Mouse (Mus musculus): ENCODE data around the gene Fcgrt. TPM values are rescaled to one million over a fixed set of nuclear protein-coding genes. Genes with fewer than 3 reads are reported as not detected.
A peak's percentile ranks its signal among the peaks of the same experiment; 100 is the strongest.
"Not testable (repeated sequence)": the region's sequence is repeated elsewhere in the genome, so short reads cannot be mapped to it uniquely, and the experiment has no call there.

Gene Fcgrt
- polyA plus RNA-seq, 1 experiment from 2014 or later: 33.9 TPM

- Histone ChIP-seq H3K9me3 (no peaks in the 10 kb centered on the region), H3K27me3 (no peaks in the 10 kb centered on the region), H3K4me1 (replicated peaks) (peaks cover 40% of the 10 kb centered on the region), H3K4me3 (no peak overlapping the region), H3K9ac (peak overlapping the region; percentile 28; the same call in 1 of the 2 replicates), H3K36me3 (peaks cover 59% of the 10 kb centered on the region), H3K27ac (replicated peaks) (0 out of 2 replicates have a peak overlapping the region, but pooled peaks have one; percentile 24), H3K4me2 (no peak overlapping the region)
- no peak for ATAC-seq (ENCODE audit: low FRiP score, low read depth)
- WGBS: 75% methylated on average over 8 of the region's 8 CpGs
Measured at GRCm38 (mm10) chr7:45121404-45121803, 17.8 kb upstream of the Fcgrt start.

GRCm38 (mm10) chr7:45119780-45120709 lies 16.4 kb upstream of the Fcgrt start:
- no peak for ATAC-seq (ENCODE audit: low FRiP score, low read depth)
- peaks cover 45% of the 10 kb centered on the region for H3K36me3 ChIP-seq
- WGBS: 80% methylated on average over 5 of the region's 5 CpGs
- H3K27me3 ChIP-seq: no peaks in the 10 kb centered on the region
- no peak overlapping the region for H3K4me3 ChIP-seq
- no peaks in the 10 kb centered on the region for H3K9me3 ChIP-seq
- no peak overlapping the region for H3K9ac ChIP-seq
- H3K27ac ChIP-seq (replicated peaks): no peak overlapping the region
- no peak overlapping the region for H3K4me2 ChIP-seq
- peaks cover 30% of the 10 kb centered on the region for H3K4me1 ChIP-seq (replicated peaks)

- ATAC-seq (ENCODE audit: low FRiP score, low read depth): no peak
- no peak overlapping the region for H3K4me3 ChIP-seq
- peaks cover 22% of the 10 kb centered on the region for H3K4me1 ChIP-seq (replicated peaks)
- H3K9me3 ChIP-seq: no peaks in the 10 kb centered on the region
- no peak overlapping the region for H3K4me2 ChIP-seq
- H3K36me3 ChIP-seq: peaks cover 45% of the 10 kb centered on the region
- WGBS: 90% methylated on average over 6 of the region's 6 CpGs
- no peaks in the 10 kb centered on the region for H3K27me3 ChIP-seq
- H3K27ac ChIP-seq (replicated peaks): no peak overlapping the region
- H3K9ac ChIP-seq: no peak overlapping the region
Measured at GRCm38 (mm10) chr7:45118336-45118735, 14.7 kb upstream of the Fcgrt start.

GRCm38 (mm10) chr7:45117566-45117965 lies 13.9 kb upstream of the Fcgrt start:
- H3K9ac ChIP-seq: no peak overlapping the region
- no peak for ATAC-seq (ENCODE audit: low FRiP score, low read depth)
- no peaks in the 10 kb centered on the region for H3K27me3 ChIP-seq
- H3K4me2 ChIP-seq: no peak overlapping the region
- H3K4me1 ChIP-seq (replicated peaks): peaks cover 14% of the 10 kb centered on the region
- H3K27ac ChIP-seq (replicated peaks): no peak overlapping the region
- H3K9me3 ChIP-seq: no peaks in the 10 kb centered on the region
- peaks cover 38% of the 10 kb centered on the region for H3K36me3 ChIP-seq
- 78% methylated on average over 8 of the region's 8 CpGs for WGBS
- H3K4me3 ChIP-seq: no peak overlapping the region

- Histone ChIP-seq H3K9me3 (no peaks in the 10 kb centered on the region), H3K4me2 (no peak overlapping the region), H3K4me3 (no peak overlapping the region), H3K27ac (replicated peaks) (no peak overlapping the region), H3K4me1 (replicated peaks) (no peaks in the 10 kb centered on the region), H3K36me3 (0 out of 2 replicates have a peak, but pooled peaks cover 3% of the 10 kb centered on the region), H3K27me3 (no peaks in the 10 kb centered on the region), H3K9ac (no peak overlapping the region)
- 87% methylated on average over 2 of the region's 2 CpGs for WGBS
- no peak for ATAC-seq (ENCODE audit: low FRiP score, low read depth)
Measured at GRCm38 (mm10) chr7:45113476-45113875, 9.8 kb upstream of the Fcgrt start.

- ATAC-seq (ENCODE audit: low FRiP score, low read depth): no peak
- 86% methylated on average over 3 of the region's 3 CpGs for WGBS
- Histone ChIP-seq H3K27ac (replicated peaks) (no peak overlapping the region), H3K9ac (no peak overlapping the region), H3K27me3 (no peaks in the 10 kb centered on the region), H3K4me1 (replicated peaks) (no peaks in the 10 kb centered on the region), H3K9me3 (no peaks in the 10 kb centered on the region), H3K36me3 (0 out of 2 replicates have a peak, but pooled peaks cover 3% of the 10 kb centered on the region), H3K4me3 (no peak overlapping the region), H3K4me2 (no peak overlapping the region)
Measured at GRCm38 (mm10) chr7:45112529-45112928, 8.9 kb upstream of the Fcgrt start.

GRCm38 (mm10) chr7:45111940-45112339 lies 8.3 kb upstream of the Fcgrt start:
- 73% methylated on average over 2 of the region's 2 CpGs for WGBS
- H3K9me3 ChIP-seq: no peaks in the 10 kb centered on the region

GRCm38 (mm10) chr7:45110089-45110488 lies 6.4 kb upstream of the Fcgrt start:
- not testable (repeated sequence) for H3K4me1 ChIP-seq (replicated peaks); H3K4me2 ChIP-seq; H3K4me3 ChIP-seq; H3K36me3 ChIP-seq; H3K27ac ChIP-seq (replicated peaks); H3K9ac ChIP-seq; H3K27me3 ChIP-seq; H3K9me3 ChIP-seq; ATAC-seq (ENCODE audit: low FRiP score, low read depth)
- WGBS: 93% methylated on average over 4 of the region's 4 CpGs

More at GRCm38 (mm10) chr7:45111940-45112339, 8.3 kb upstream of the Fcgrt start:
- ATAC-seq (ENCODE audit: low FRiP score, low read depth): no peak
- Histone ChIP-seq H3K4me2 (no peak overlapping the region), H3K9ac (no peak overlapping the region), H3K27me3 (no peaks in the 10 kb centered on the region), H3K4me1 (replicated peaks) (no peaks in the 10 kb centered on the region), H3K27ac (replicated peaks) (no peak overlapping the region), H3K4me3 (no peak overlapping the region), H3K36me3 (0 out of 2 replicates have a peak, but pooled peaks cover 3% of the 10 kb centered on the region)

- H3K4me3 ChIP-seq: no peak overlapping the region
- no peak overlapping the region for H3K9ac ChIP-seq
- H3K36me3 ChIP-seq: no peaks in the 10 kb centered on the region
- ATAC-seq (ENCODE audit: low FRiP score, low read depth): no peak
- no peaks in the 10 kb centered on the region for H3K4me1 ChIP-seq (replicated peaks)
- no peak overlapping the region for H3K4me2 ChIP-seq
- H3K27me3 ChIP-seq: no peaks in the 10 kb centered on the region
- no peaks in the 10 kb centered on the region for H3K9me3 ChIP-seq
- 67% methylated on average over 5 of the region's 5 CpGs for WGBS
- H3K27ac ChIP-seq (replicated peaks): no peak overlapping the region
Measured at GRCm38 (mm10) chr7:45107052-45107645, 3.5 kb upstream of the Fcgrt start.

- Histone ChIP-seq H3K27me3 (no peaks in the 10 kb centered on the region), H3K27ac (replicated peaks) (no peak overlapping the region), H3K9ac (no peak overlapping the region), H3K9me3 (no peaks in the 10 kb centered on the region), H3K36me3 (no peaks in the 10 kb centered on the region), H3K4me2 (no peak overlapping the region), H3K4me1 (replicated peaks) (no peaks in the 10 kb centered on the region), H3K4me3 (no peak overlapping the region)
- no peak for ATAC-seq (ENCODE audit: low FRiP score, low read depth)
- 25% methylated on average over 6 of the region's 6 CpGs for WGBS
Measured at GRCm38 (mm10) chr7:45106441-45106840, 2.8 kb upstream of the Fcgrt start.

GRCm38 (mm10) chr7:45105491-45105890 lies 1.8 kb upstream of the Fcgrt start:
- WGBS: 83% methylated on average over 8 of the region's 8 CpGs
- Histone ChIP-seq H3K4me2 (no peak overlapping the region), H3K4me3 (no peak overlapping the region), H3K9ac (no peak overlapping the region), H3K9me3 (no peaks in the 10 kb centered on the region), H3K27ac (replicated peaks) (no peak overlapping the region), H3K36me3 (no peaks in the 10 kb centered on the region), H3K27me3 (no peaks in the 10 kb centered on the region), H3K4me1 (replicated peaks) (no peaks in the 10 kb centered on the region)
- no peak for ATAC-seq (ENCODE audit: low FRiP score, low read depth)

GRCm38 (mm10) chr7:45104941-45105340 lies 1.3 kb upstream of the Fcgrt start:
- Histone ChIP-seq H3K4me2 (no peak overlapping the region), H3K9me3 (no peaks in the 10 kb centered on the region), H3K4me3 (no peak overlapping the region), H3K4me1 (replicated peaks) (no peaks in the 10 kb centered on the region), H3K9ac (no peak overlapping the region), H3K27ac (replicated peaks) (no peak overlapping the region), H3K36me3 (no peaks in the 10 kb centered on the region), H3K27me3 (no peaks in the 10 kb centered on the region)
- no peak for ATAC-seq (ENCODE audit: low FRiP score, low read depth)
- WGBS: 83% methylated on average over 5 of the region's 5 CpGs

Data from hindbrain, embryonic 15.5 days (tissue).